Mouse (Mus musculus): ENCODE data around the gene Arhgap20. TPM values are rescaled to one million over a fixed set of nuclear protein-coding genes. Genes with fewer than 3 reads are reported as not detected.

Gene Arhgap20
- polyA plus RNA-seq, 1 experiment from 2014 or later = 1.1 TPM

GRCm38 (mm10) chr9:51764041-51764875 is 879 bp upstream of the Arhgap20 start:
- peaks cover 36% of the 10 kb centered on the region for H3K27me3 ChIP-seq (ENCODE audit: control insufficient read depth, insufficient read depth, low read length)
- no peaks in the 10 kb centered on the region for H3K9me3 ChIP-seq (replicated peaks; ENCODE audit: control insufficient read depth, low read length)
- H3K4me2 ChIP-seq (ENCODE audit: low read depth, low read length) = peak overlapping the region; percentile 86
- 0 out of 2 replicates have a peak, but pooled peaks have one; percentile 11 for ATAC-seq (replicated peaks; ENCODE audit: extremely low read depth, insufficient read depth, low FRiP score)
- H3K27ac ChIP-seq (ENCODE audit: low read length) = no peak overlapping the region
- H3K4me1 ChIP-seq (ENCODE audit: control insufficient read depth, insufficient read depth, low read length) = peaks cover 10% of the 10 kb centered on the region
- 3% methylated on average over 12 of the region's 12 CpGs for WGBS
- H3K4me3 ChIP-seq (ENCODE audit: low read length) = peak overlapping the region; percentile 81
- H3K36me3 ChIP-seq (ENCODE audit: control insufficient read depth, insufficient read depth) = no peaks in the 10 kb centered on the region
- H3K9ac ChIP-seq (ENCODE audit: low read length) = peak overlapping the region; percentile 70

- Histone ChIP-seq H3K36me3 (ENCODE audit: control insufficient read depth, insufficient read depth) (no peaks in the 10 kb centered on the region), H3K4me1 (ENCODE audit: control insufficient read depth, insufficient read depth, low read length) (peaks cover 10% of the 10 kb centered on the region), H3K27me3 (ENCODE audit: control insufficient read depth, insufficient read depth, low read length) (peaks cover 35% of the 10 kb centered on the region), H3K4me3 (ENCODE audit: low read length) (peak overlapping the region; percentile 81), H3K9ac (ENCODE audit: low read length) (peak overlapping the region; percentile 70), H3K9me3 (replicated peaks; ENCODE audit: control insufficient read depth, low read length) (no peaks in the 10 kb centered on the region), H3K4me2 (ENCODE audit: low read depth, low read length) (peak overlapping the region; percentile 86), H3K27ac (ENCODE audit: low read length) (no peak overlapping the region)
- no peak; the same call in none of the 2 replicates for ATAC-seq (replicated peaks; ENCODE audit: extremely low read depth, insufficient read depth, low FRiP score)
- under 1% methylated on average over 58 of the region's 58 CpGs for WGBS
These were observed 459 bp downstream of the Arhgap20 start for GRCm38 (mm10) chr9:51765417-51766174.

DNA sequence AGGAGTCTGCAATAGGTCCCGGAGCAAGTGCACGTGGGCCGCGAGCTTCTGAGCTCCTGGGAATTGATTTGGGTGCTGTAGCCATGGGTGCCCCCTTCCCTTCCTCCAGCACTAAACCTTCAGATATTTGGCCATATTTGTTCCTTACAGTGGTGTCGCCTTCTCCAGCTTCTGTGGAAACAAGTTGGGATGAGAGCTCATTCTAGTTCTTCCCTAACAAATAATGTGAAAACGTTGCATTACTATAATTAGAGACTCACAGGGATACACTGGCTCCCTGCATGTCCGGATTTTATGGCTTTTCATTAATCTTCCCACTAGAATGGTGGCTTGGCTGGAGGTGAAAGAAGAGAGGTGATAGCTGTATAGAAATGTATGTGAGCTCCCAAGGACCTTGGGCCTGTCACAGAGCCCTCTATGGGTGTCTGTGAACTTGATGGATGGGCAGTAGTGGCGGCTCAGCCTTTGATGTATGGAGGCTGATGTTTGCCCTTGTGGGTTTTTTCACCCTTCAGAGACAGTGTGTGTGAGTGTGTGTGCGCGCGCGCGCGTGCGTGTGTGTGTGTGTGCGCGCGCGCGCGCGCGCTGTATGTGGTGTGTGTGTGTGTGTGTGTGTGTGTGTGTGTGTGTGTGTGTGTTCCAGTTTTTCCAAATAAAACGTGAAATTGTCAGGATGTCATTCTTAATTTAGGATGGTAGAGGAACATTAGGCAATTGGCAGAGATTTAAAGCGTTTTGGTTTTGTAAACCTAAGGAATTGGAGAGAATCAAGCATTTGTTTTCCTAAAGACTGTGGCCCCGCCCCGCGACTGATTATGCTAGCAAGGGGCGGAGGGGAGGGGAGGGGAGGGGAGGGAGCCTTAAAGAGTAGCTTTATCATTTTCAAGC is 1.3 kb downstream of the Arhgap20 start:
- no peaks in the 10 kb centered on the region for H3K9me3 ChIP-seq (replicated peaks; ENCODE audit: control insufficient read depth, low read length)
- peak overlapping the region; percentile 81 for H3K4me3 ChIP-seq (ENCODE audit: low read length)
- no peaks in the 10 kb centered on the region for H3K36me3 ChIP-seq (ENCODE audit: control insufficient read depth, insufficient read depth)
- no peak for ATAC-seq (replicated peaks; ENCODE audit: extremely low read depth, insufficient read depth, low FRiP score)
- H3K4me1 ChIP-seq (ENCODE audit: control insufficient read depth, insufficient read depth, low read length) = peaks cover 10% of the 10 kb centered on the region
- no peak overlapping the region for H3K27ac ChIP-seq (ENCODE audit: low read length)
- H3K9ac ChIP-seq (ENCODE audit: low read length) = peak overlapping the region; percentile 70
- H3K27me3 ChIP-seq (ENCODE audit: control insufficient read depth, insufficient read depth, low read length) = peaks cover 33% of the 10 kb centered on the region
- peak overlapping the region; percentile 86 for H3K4me2 ChIP-seq (ENCODE audit: low read depth, low read length)
- under 1% methylated on average over 29 of the region's 29 CpGs for WGBS

DNA sequence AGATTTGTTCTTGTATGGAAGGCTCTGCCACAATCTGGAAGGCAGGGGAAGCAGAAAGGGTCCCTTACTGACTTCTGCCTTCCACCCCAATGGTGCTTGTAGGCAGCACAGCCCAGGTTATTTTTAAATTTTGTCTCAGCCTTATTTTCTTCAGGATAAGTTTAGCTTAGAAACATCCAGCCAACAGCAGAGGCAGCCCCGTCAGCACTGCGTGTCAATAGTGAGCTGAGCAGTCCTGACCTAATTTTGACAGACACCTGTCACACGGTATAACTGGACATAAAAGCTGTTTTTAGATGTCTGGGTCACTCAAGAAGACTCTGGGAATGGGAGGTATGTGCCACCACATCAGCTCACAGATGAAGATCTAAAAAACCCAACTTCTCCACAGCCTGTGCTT is 9.1 kb downstream of the Arhgap20 start:
- Histone ChIP-seq H3K9ac (ENCODE audit: low read length) (no peak overlapping the region), H3K4me3 (ENCODE audit: low read length) (no peak overlapping the region), H3K36me3 (ENCODE audit: control insufficient read depth, insufficient read depth) (no peaks in the 10 kb centered on the region), H3K9me3 (replicated peaks; ENCODE audit: control insufficient read depth, low read length) (no peaks in the 10 kb centered on the region), H3K4me2 (ENCODE audit: low read depth, low read length) (no peak overlapping the region), H3K4me1 (ENCODE audit: control insufficient read depth, insufficient read depth, low read length) (no peaks in the 10 kb centered on the region), H3K27ac (ENCODE audit: low read length) (no peak overlapping the region), H3K27me3 (ENCODE audit: control insufficient read depth, insufficient read depth, low read length) (no peaks in the 10 kb centered on the region; the same call in 1 of the 2 replicates)
- no peak for ATAC-seq (replicated peaks; ENCODE audit: extremely low read depth, insufficient read depth, low FRiP score)
- WGBS = 56% methylated on average over 3 of the region's 3 CpGs

DNA sequence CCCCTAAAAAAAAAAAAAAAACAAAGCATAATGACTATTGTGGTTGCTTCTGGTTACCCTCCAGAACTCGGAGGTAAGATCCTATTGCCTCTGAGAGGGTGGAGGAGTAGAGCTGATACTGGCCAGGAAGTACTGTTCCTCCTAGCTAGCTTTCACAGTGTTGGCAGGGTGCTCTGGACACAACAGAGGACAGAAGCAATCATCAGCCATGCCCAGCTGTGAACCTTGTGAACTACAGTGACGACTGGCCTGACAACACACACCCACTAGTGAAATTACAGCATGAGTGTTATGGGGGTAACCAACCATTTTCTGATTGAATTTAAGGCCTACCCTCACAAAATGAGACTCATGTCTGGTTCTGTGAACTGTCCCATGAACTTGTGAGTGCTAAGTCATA is 11.3 kb downstream of the Arhgap20 start:
- 58% methylated on average over 2 of the region's 2 CpGs for WGBS

GRCm38 (mm10) chr9:51777180-51777579 is 12.0 kb downstream of the Arhgap20 start:
- Histone ChIP-seq H3K4me2 (ENCODE audit: low read depth, low read length) (no peak overlapping the region), H3K36me3 (ENCODE audit: control insufficient read depth, insufficient read depth) (no peaks in the 10 kb centered on the region), H3K27ac (ENCODE audit: low read length) (no peak overlapping the region), H3K9ac (ENCODE audit: low read length) (no peak overlapping the region), H3K27me3 (ENCODE audit: control insufficient read depth, insufficient read depth, low read length) (no peaks in the 10 kb centered on the region), H3K4me3 (ENCODE audit: low read length) (no peak overlapping the region), H3K4me1 (ENCODE audit: control insufficient read depth, insufficient read depth, low read length) (no peaks in the 10 kb centered on the region), H3K9me3 (replicated peaks; ENCODE audit: control insufficient read depth, low read length) (no peaks in the 10 kb centered on the region)
- WGBS = 17% methylated on average over 1 of the region's 1 CpGs
- ATAC-seq (replicated peaks; ENCODE audit: extremely low read depth, insufficient read depth, low FRiP score) = no peak

More for the DNA sequence above, 11.3 kb downstream of the Arhgap20 start:
- Histone ChIP-seq H3K27me3 (ENCODE audit: control insufficient read depth, insufficient read depth, low read length) (no peaks in the 10 kb centered on the region; the same call in 1 of the 2 replicates), H3K9ac (ENCODE audit: low read length) (no peak overlapping the region), H3K9me3 (replicated peaks; ENCODE audit: control insufficient read depth, low read length) (no peaks in the 10 kb centered on the region), H3K36me3 (ENCODE audit: control insufficient read depth, insufficient read depth) (no peaks in the 10 kb centered on the region), H3K4me3 (ENCODE audit: low read length) (no peak overlapping the region), H3K4me2 (ENCODE audit: low read depth, low read length) (no peak overlapping the region), H3K27ac (ENCODE audit: low read length) (no peak overlapping the region), H3K4me1 (ENCODE audit: control insufficient read depth, insufficient read depth, low read length) (no peaks in the 10 kb centered on the region)
- no peak for ATAC-seq (replicated peaks; ENCODE audit: extremely low read depth, insufficient read depth, low FRiP score)

- Histone ChIP-seq H3K36me3 (ENCODE audit: control insufficient read depth, insufficient read depth) (no peaks in the 10 kb centered on the region), H3K27ac (ENCODE audit: low read length) (no peak overlapping the region), H3K4me3 (ENCODE audit: low read length) (no peak overlapping the region), H3K4me1 (ENCODE audit: control insufficient read depth, insufficient read depth, low read length) (no peaks in the 10 kb centered on the region), H3K4me2 (ENCODE audit: low read depth, low read length) (no peak overlapping the region), H3K9me3 (replicated peaks; ENCODE audit: control insufficient read depth, low read length) (no peaks in the 10 kb centered on the region), H3K9ac (ENCODE audit: low read length) (no peak overlapping the region), H3K27me3 (ENCODE audit: control insufficient read depth, insufficient read depth, low read length) (no peaks in the 10 kb centered on the region)
- 89% methylated on average over 5 of the region's 5 CpGs for WGBS
- ATAC-seq (replicated peaks; ENCODE audit: extremely low read depth, insufficient read depth, low FRiP score) = no peak
These were observed 14.1 kb downstream of the Arhgap20 start for GRCm38 (mm10) chr9:51779232-51779631.

DNA sequence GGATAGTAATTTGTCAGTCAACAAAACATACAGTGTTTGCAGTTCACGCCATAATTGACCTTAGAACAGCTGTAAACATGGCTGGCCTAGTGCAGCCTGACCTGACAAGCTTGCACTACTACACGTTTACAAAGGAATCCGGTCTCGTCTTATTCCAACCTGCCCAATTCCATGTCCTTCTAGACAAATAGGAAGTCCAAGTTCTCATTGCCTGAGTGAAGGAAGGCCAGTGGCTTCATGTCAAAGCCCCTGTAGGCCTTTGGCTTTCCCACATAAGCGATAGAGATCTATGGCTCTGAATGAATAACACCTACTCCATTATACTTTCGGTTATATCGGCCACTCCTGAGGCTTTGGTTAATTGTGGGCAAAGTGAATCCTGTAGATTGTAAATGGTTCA is 16.0 kb downstream of the Arhgap20 start:
- Histone ChIP-seq H3K4me2 (ENCODE audit: low read depth, low read length) (no peak overlapping the region), H3K36me3 (ENCODE audit: control insufficient read depth, insufficient read depth) (no peaks in the 10 kb centered on the region), H3K27me3 (ENCODE audit: control insufficient read depth, insufficient read depth, low read length) (no peaks in the 10 kb centered on the region), H3K4me1 (ENCODE audit: control insufficient read depth, insufficient read depth, low read length) (no peaks in the 10 kb centered on the region), H3K9ac (ENCODE audit: low read length) (no peak overlapping the region), H3K9me3 (replicated peaks; ENCODE audit: control insufficient read depth, low read length) (peaks cover 4% of the 10 kb centered on the region), H3K27ac (ENCODE audit: low read length) (no peak overlapping the region), H3K4me3 (ENCODE audit: low read length) (no peak overlapping the region)
- ATAC-seq (replicated peaks; ENCODE audit: extremely low read depth, insufficient read depth, low FRiP score) = no peak
- 88% methylated on average over 7 of the region's 7 CpGs for WGBS

Measured in heart, embryonic 16.5 days (tissue).